Mouse (Mus musculus) testis, postnatal 10 days (tissue): ENCODE data around the gene Mrps12.
A peak's percentile ranks its signal among the peaks of the same experiment; 100 is the strongest.

Source experiments
- DNase-seq: peaks from one replicate; pipeline ENCODE4 v3.0.0; 2021; ENCODE audit warnings: low spot score

Mrps12 gene

DNA sequence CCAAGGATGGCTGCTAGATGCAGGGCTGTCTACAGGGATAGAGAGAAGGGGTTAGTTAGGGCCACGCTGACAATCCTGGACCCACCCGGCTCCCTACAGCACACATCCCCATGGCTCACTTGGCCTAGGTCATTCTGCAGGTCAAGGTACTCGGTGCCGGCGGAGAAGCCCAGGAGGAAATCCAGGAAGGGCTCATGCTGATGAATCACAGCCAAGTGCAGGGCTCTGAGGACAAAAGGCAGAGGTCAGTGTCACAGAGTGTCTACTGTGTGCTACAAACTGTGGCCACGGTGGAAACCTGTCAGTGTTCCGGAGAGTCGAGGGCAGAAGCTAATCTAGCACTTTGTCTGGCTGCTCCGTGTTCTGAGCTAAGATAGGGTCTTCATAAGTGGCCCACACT is 20.3 kb upstream of the Mrps12 start:
- DNase-seq, result no peak

DNA sequence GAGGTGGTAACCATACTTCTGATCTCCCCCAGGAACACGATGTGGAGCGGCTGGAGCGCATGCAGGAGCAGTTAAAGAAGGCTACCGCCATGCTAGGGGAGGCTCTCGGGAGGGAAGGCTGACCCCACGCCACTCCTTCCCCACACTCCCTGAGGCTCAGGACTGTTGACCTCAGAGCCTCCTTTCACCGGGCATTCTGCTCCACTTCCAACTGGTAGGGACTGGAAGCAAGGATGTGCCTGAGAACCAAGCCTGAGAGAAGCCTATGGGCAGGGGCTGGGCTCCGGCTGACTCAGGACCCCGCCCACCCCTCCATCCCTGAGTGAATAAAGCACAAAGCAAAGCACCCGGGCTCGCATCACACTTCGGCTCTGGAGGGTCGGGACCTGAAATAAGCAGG is 17.0 kb upstream of the Mrps12 start:
- DNase-seq, result no peak

DNA sequence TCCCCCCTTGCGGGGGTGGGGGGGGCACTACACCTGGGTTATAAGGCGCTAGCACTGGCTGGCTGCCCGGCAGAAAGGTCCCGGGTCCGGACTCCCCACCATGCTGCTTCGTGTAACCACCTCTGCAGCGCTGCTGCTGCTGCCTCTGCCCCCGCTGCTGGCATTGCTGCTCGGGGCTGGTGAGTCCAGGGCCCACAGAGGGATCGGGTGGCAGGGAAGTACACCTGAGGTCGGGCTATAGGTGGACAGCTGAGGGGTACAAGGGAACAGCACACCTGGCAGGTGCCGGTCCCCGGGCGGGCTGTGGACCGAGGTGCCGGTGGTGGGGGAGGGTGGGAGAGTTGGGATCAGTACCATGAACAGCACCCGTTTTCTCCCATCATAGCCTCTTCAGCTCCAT is 14.5 kb upstream of the Mrps12 start, which contains the start of gene Ccer2:
Ccer2 (plus strand) TSS at position 96 of the 400 bp plus-strand sequence.
- no peak for DNase-seq

DNA sequence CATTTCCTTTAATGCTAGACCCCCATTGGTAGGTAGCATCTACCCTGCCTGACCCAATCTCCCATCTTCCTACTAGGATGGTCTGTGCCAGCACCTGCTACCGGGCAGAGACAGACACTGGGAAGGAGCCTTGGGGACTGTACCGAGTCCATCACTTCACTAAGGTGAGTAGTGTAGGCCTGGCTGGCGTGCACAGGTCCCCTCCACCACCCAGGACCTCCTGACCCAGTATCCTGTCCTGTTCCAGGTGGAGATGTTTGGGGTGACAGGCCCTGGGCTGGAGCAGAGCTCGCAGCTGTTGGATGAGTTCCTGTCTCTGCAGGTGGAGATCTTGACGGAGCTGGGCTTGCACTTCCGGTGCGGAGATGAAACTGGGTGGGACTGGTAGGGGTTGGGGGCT is 8.3 kb upstream of the Mrps12 start:
- DNase-seq, result no peak

DNA sequence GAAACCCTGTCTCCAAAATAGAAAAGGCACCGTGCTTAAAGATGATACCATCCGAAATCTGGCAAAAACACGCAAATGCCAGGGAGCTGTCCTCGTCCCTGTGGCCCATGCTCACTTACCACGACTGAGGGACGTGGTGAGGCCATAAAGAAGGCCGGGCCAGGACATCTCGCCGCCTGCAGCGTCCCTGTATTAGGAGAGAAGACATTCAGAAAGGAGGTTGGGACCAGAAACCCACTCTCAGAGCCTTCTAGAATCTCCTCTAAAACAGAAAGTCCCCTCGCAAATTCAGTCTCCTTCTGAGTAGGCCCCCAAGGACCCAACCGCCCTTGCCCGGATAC is 282 bp downstream of the Mrps12 start:
- DNase-seq, result no peak

DNA sequence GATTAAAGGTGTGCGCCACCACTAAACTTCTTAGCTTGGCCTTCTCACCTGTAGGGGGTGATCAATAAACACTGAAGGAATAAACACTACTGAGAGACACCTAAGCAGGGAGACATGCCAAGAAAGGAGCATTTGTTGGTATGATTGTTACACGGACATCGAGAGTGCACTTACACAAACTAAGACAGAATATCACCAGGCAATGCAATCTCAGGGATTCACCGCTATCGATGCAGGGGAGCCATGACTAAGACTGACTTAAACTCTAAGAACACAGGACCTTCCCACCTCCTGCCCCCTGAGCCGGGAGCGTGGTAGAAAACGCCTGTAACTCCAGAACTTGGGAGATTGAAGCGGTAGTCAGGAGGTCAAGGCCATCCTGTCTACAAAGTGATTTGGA is 671 bp downstream of the Mrps12 start:
- no peak for DNase-seq

DNA sequence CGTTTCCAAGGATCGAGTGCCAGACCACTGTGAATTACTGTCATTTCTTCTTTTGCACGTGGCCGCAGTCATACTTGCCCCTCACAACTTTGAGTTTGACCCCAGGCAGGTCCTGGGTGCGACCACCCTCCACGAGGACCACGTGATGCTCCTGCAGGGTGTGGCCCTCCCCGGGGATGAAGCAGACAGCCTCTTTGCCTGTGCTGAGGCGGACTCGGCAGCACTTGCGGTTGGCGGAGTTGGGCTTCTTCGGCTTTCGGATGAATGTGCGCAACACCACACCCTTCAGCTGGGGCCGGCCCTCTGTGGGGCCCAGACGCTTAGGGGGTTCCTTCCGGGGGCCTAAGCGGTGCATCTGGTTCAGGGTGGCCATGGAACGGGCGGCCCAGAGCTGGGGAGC is 1.8 kb downstream of the Mrps12 start:
- no peak for DNase-seq

DNA sequence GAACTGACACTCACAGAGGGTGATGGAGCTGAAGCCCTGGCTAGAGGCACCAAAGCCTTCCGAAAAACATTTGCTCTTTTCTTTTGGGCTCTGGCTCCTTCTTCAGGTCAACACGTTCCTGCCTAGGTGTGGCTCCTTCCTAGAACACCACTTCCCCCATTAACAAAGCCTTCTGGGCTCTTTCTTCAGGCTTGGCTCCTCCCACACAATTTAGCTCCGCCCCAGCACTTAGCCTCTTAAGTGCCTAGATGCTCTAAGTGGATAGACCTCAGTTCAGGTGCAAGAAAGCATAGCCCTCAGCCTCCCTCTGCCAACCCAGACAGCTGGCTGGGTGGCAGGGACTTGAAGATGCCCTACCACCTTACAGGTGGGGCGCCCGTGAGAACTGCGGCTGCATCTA is 5.9 kb downstream of the Mrps12 start:
- DNase-seq, result no peak

DNA sequence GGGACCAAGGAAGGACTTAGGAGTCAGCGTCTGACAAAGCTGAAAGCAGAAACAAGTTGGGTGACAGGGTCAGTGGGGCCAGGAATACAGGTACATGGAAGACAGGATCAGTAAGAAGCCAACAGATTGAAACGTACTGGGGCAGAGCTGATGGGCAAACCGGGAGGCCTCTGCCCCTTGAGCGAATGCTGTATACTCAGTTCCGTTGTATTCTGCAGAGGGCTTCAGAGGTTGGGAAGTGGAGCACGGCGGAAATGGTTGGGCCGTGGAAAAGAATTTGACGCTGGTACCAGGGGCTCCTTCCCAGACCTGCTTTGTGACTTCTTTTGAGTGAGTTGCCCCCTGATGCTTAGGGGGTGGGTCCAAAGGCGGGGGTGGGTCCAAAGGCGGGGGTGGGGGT is 8.4 kb downstream of the Mrps12 start:
- no peak for DNase-seq

DNA sequence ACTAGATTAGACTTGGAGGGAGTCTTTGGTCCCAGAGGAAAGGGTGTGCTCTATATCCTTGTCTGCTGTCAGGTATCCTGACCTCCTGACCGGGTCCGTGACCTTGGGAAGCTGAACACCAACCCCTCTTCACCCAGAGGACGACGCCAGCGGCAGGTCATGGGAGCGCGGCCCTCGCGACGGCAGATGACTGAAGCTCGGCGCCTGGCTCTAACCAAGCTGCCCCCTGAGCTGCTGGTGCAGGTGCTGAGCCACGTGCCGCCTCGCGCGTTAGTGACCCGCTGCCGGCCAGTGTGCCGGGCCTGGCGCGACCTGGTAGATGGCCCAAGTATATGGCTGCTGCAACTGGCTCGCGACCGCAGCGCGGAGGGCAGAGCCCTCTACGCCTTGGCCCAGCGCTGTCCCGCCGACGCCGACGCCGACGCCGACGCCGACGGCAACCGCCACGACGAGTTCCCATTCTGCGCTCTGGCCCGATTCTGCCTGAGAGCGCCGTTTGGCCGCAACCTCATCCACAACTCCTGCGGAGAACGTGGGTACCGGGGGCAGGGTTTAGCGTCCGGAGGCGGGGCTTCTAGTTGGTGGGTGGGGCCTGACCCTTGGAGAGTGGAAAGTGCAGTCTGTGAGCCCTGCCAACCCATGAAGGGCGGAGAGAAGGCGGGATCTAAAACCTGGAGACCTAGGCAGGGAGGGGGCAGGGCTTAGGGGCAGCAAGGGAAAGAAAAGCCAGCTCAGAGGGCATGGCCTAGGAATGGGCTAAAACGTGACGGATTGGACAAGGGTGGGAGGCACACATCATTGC is 9.1 kb downstream of the Mrps12 start:
- peak; percentile 86 for DNase-seq

DNA sequence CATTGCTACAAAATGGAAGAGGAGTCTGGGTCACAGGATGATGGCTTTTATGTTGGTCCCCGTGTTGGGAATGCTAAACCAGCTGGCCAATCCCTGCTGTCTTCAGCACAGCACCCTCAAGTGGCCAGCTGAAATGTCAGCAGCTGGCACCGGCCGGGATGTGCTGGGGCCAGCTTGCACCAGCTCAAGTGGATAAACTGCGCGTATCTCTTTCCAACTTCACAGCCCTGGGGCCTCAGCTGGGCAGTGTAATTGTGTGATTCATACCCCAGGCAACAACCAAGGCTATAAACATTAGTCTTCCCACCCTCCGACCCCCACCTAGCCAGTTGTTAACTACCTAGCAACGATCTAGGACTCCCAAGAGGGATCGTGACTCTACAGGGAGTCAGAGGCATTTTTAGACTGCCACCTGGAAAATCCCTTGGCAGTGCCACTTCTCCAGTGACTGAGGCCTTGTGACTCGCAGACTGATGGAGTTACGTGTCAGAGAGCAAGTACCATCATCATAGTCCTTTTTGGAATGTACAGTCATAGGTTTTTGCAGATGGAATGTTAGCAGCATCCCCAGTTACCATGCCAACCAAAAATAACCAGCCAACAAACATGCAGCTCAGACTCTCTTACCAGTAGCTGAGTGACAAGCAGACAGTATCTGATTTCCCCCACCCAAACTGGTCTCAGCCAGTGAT is 13.8 kb downstream of the Mrps12 start:
- no peak for DNase-seq

DNA sequence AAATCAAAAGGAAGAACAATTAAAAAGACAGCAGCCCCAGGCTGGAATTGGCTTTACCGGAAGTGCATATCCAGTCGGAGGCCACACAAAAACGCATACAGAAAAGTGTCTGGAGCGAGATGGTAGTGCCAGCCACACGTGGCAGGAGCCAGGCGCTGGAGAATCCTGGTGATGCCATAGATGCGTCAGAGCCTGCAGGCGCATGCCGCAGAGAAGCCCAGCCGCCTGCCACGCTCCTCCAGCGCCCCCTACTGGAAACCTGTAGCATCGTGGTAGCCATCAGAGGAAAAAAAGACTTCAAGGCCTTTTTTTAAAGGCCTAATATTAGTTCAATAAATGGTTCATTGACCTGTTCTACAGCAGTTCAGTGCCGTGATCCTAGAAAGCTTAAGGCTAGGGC is 15.0 kb downstream of the Mrps12 start:
- peak; percentile 90 for DNase-seq

DNA sequence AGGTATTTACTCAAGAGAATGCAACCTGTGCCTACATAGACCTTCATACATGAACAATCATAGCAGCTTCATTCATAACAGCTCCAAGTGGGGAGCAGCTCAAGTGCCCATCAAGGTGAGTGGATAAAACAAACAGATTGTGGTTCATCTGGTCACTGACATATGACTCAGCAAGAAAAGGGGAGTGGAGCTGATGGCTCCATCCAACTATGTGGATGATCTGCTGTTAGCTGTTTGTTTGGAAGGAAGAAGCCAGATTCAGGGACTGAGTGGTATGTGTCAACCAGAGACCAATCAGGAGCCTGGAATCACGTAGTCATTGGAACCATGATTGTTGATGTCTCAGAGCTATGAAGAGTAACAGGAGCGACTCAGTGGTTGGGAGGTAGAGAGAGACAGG is 17.0 kb downstream of the Mrps12 start:
- DNase-seq, result no peak

DNA sequence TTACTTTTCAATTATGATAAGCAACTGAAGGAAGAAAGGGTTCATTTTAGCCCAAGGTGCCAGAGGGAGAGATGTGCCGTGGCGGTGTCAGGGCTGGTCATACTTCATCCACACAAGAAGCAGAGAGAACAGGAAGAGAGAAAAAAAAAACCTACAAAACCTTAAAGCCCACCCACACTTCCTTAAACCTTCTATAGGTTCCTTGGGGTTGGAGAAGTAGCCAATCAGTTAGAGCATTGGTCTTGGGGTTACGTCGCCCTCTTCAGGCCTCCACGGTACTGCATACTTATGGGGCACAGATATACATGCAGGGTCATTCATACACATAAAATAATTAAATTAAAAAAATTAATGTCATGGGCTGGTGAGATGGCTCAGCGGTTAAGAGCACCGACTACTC is 19.5 kb downstream of the Mrps12 start:
- no peak for DNase-seq

DNA sequence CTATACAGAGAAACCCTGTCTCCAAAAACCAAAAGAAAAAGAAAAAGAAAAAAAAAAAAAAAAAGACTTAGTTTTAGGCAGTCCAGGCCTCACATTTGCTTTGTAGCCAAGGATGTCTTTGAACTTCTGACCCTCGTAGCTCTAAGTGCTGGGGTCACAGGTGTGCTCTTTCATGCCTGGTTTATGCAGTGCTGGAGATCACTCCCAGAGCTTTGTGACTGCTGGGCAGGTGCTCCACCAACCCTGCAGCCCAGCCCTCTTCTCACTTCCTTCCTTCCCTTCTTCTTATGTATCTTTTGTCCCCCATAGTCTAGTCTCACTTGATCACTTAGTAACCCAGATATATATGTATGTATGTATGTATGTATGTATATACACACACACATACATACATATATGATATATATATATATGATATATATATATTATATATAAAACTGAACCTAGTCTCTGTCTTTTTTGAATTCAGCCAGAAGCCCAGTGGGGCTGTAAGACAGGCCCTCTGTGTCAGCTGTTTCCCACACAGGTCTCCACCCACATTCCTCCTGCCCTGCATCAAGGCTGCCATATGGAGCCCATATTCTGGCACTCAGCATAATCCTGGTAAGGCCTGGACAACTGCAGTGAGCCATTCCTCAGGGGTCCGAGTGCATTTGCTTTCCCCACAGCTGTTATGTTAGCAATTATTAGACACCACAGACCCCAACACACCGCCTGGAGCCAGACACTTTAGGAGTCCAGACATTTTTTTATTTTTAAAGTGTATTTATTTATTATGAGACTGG is 20.7 kb downstream of the Mrps12 start:
- DNase-seq, result no peak

DNA sequence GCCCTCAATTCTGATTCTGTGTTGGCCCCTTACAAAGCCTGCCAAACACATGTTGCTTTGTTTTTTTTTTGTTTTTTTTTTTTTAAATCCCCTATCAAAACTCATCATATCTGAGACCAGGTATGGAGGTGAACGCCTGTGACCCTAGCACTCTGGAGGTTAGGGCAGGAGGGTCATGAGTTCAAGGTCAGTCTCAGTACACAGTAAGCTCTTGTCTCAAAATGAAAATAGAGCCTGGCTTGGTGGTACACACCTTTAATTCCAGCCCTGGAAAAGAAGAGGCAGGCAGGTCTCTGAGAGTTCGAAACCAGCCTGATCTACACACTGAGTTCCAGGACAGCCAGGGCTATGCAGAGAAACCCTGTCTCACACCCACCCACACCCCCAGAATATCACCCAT is 22.0 kb downstream of the Mrps12 start:
- no peak for DNase-seq

DNA sequence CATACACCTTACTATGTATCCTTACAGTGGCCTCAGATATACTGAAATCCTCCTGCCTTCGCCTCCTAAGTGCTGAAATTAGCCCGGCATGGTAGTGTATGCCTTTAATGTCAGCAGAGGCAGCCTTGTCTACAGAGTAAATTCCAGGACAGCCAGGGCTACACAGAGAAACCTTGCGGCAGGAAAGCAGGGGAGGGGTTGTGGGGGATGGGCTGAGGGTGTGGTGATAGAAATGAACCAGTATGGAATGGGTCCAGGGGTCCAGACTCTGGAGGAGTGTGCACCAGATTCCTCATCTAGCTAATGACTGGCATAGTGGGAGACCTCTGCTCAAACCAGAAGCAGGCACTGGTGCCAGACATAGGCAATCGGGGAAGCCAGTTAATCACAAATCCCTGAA is 22.5 kb downstream of the Mrps12 start:
- peak; percentile 57 for DNase-seq

DNA sequence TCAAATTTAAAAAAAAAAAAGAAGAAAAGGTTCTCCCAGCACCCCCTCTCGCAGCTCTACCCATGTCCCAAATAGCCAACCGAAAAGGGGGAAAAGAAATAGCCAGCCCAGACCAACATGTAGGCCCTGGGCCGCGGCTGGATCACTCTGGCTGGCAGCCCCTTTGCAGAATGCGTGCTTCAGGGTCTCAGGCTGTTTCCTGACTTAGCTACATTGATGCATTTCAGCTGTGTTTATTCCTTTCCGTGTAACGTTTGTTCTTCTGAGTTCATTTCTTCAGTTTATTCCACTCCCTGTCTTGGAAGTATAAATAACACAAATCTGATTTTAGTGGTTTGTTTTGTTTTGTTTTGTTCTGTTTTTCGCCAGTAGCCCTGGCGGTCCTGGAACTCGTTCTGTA is 23.9 kb downstream of the Mrps12 start:
- no peak for DNase-seq

DNA sequence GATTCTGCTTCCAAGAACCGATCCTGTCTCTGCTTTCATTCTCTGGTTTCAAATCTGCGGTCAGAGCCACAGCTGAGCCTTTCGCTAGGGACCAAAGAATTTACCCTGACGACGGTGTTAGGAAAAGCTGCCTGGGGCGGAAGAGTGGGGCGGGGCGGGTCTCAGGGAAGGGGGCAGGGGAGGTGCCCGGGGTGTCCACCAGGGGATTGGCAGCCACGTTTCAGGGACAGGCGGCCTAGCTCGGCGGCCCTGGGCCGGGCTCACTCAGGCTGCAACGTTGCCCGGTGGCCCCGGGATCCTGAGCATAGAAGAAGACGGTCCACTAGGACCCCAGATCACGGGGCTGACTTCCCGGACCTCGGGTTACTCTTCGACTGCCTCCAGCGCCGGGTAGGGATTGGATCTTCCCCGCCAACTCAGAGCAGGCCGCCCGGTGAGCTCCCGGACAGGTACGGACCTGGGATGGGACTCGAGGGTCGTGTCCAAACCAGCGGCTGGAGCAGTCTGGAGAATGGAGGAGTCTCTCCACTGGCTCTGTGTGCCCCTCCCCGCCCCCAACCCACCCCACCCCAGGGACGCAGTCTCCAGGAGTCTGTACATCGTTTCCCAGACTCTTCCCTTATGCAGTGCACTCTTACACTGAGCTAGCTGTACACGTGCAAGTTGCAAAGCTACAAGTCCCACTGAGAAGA is 24.9 kb downstream of the Mrps12 start, which contains the start of gene Fbxo17:
Fbxo17 (plus strand) TSS at position 215 of the 692 bp plus-strand sequence.
- peak; percentile 84 for DNase-seq

DNA sequence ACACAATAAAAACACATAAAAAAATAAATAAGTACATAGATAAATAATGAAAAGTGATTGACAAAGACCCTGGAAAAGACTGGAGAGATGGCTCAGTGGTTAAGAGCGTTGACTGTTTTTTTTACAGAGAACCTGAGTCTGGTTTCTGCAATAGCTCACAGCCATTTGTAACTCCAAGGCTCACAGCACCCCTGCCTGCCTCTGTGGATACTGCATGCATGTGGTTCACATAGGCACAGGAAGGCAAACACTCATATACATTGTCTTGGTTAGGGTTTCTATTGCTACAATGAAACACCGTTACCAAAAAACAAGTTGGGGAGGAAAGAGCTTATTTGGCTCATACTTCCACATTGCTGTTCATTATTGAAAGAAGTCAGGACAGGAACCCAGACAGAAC is 26.0 kb downstream of the Mrps12 start:
- DNase-seq, result no peak

DNA sequence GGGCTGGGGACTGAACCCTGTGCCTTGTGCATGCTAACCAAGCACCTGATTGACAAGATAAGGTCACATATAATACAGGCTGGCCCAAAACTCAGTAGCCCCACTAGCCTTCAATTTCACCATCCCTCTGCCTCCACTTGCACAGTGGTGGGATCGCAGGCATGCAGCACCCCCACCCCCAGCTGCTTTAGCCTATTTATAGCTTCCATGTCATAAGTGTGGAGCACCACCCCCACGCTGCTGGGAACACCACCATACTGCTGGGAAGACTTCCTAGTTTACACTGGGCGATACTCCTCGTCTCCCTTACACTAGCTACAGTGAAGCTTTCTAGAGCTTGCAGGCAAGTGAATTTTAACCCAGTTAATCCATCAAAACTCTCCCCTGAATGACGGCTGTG is 27.0 kb downstream of the Mrps12 start:
- DNase-seq, result no peak

DNA sequence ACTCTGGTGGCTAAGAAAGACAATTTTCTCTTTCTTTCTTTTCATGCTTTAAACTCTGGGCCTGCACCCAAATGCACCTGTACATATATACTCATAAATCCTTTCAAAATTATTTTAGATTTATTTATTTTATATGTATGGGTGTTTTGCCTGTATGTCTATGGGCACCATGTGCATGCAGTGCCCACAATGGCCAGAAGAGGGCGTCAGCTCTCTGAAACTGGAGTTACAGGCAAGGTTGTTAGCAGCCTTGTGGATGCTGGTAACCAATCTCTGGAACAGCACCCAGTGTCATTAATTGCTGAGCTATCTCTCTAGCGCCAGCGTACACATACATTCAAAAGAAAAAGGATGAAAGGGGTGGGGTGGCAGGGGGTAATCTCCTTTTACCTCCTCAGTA is 30.7 kb downstream of the Mrps12 start:
- DNase-seq, result peak; percentile 64
